Mouse (Mus musculus) spleen, postnatal 36 days (tissue): ENCODE results near the gene Plet1.

Experiments used
- DNase-seq, 2 experiments: peaks; one replicate each; pipeline ENCODE4 v3.0.0; 2022; ENCODE audit warnings: low spot score in 2 of 2, mixed read lengths in 1 of 2

Plet1 gene

GRCm38 (mm10) chr9:50494311-50494710 is at the start of gene Plet1:
Gene Plet1 (plus strand): TSS chr9:50494525.
- DNase-seq = no peak

- no peak for DNase-seq
Observed at GRCm38 (mm10) chr9:50449048-50449447, 45.3 kb upstream of the Plet1 start.

- DNase-seq = no peak
Observed at GRCm38 (mm10) chr9:50451456-50452218, 42.7 kb upstream of the Plet1 start.

- peak; percentile 63 to 66 for DNase-seq
Observed at GRCm38 (mm10) chr9:50452303-50452775, 42.0 kb upstream of the Plet1 start.

- DNase-seq = no peak
Observed at GRCm38 (mm10) chr9:50457596-50457995, 36.7 kb upstream of the Plet1 start.

GRCm38 (mm10) chr9:50459537-50459936 is 34.8 kb upstream of the Plet1 start:
- no peak for DNase-seq

GRCm38 (mm10) chr9:50462494-50463204 is 31.7 kb upstream of the Plet1 start:
- DNase-seq = peak; percentile 46 to 51

GRCm38 (mm10) chr9:50463205-50463508 is 31.2 kb upstream of the Plet1 start:
- DNase-seq = no peak

- no peak for DNase-seq
Observed at GRCm38 (mm10) chr9:50470377-50471100, 23.8 kb upstream of the Plet1 start.

- no peak for DNase-seq
Observed at GRCm38 (mm10) chr9:50471181-50471901, 23.0 kb upstream of the Plet1 start.

GRCm38 (mm10) chr9:50475318-50475717 is 19.0 kb upstream of the Plet1 start:
- no peak for DNase-seq

GRCm38 (mm10) chr9:50475745-50476144 is 18.6 kb upstream of the Plet1 start:
- DNase-seq = no peak

GRCm38 (mm10) chr9:50476651-50477050 is 17.7 kb upstream of the Plet1 start:
- no peak for DNase-seq

GRCm38 (mm10) chr9:50477270-50477669 is 17.1 kb upstream of the Plet1 start:
- no peak for DNase-seq

GRCm38 (mm10) chr9:50478826-50479225 is 15.5 kb upstream of the Plet1 start:
- peak in 1 of 2 experiments; percentile 16 for DNase-seq

GRCm38 (mm10) chr9:50479476-50479875 is 14.8 kb upstream of the Plet1 start:
- DNase-seq = no peak

GRCm38 (mm10) chr9:50482743-50483142 is 11.6 kb upstream of the Plet1 start:
- peak in 1 of 2 experiments; percentile 9 for DNase-seq

GRCm38 (mm10) chr9:50485521-50485920 is 8.8 kb upstream of the Plet1 start:
- no peak for DNase-seq

- DNase-seq = no peak
Observed at GRCm38 (mm10) chr9:50490836-50491235, 3.5 kb upstream of the Plet1 start.

GRCm38 (mm10) chr9:50491531-50492045 is 2.7 kb upstream of the Plet1 start:
- DNase-seq = no peak

GRCm38 (mm10) chr9:50493777-50494176 is 548 bp upstream of the Plet1 start:
- DNase-seq = no peak
